Mouse (Mus musculus): ENCODE results near the gene Plppr3. TPM values are rescaled to one million over a fixed set of nuclear protein-coding genes. Genes with fewer than 3 reads are reported as not detected.

Plppr3 gene
- total and polyA plus RNA-seq, 3 experiments = 0.85 to 6.2 TPM; not detected in 1

GRCm38 (mm10) chr10:79811736-79812637 is 62.4 kb downstream of the Plppr3 start:
- Histone ChIP-seq H3K4me3 (ENCODE audit: control insufficient read depth in 1 of 2, insufficient read depth in 1 of 2, low read depth in 2 of 2, low read length in 2 of 2) (no peak overlapping the region), H3K36me3 (ENCODE audit: control insufficient read depth in 1 of 2, insufficient read depth in 2 of 2, low read length in 2 of 2) (no peaks in the 10 kb centered on the region), H3K79me2 (ENCODE audit: control insufficient read depth, insufficient read depth, low read length, poor library complexity) (no peaks in the 10 kb centered on the region), H3K4me1 (ENCODE audit: control insufficient read depth in 1 of 2, insufficient read depth in 2 of 2, low read length in 2 of 2) (no peaks in the 10 kb centered on the region), H3K9me3 (replicated peaks; ENCODE audit: insufficient read depth, low read length) (no peaks in the 10 kb centered on the region), H3K9ac (ENCODE audit: control insufficient read depth, low read depth, low read length, poor library complexity, severe bottlenecking) (no peak overlapping the region), H3K27ac (ENCODE audit: control insufficient read depth, low read depth, low read length) (no peak overlapping the region), H3K27me3 (ENCODE audit: control insufficient read depth in 1 of 2, insufficient read depth in 2 of 2, low read length in 2 of 2) (no peaks in the 10 kb centered on the region)
- DNase-seq (ENCODE audit: low read depth, low spot score) = peak; percentile 79
- TF ChIP-seq MYC (IDR thresholded peaks at IDR 0.05; ENCODE audit: low read depth, low read length) (0 out of 2 replicates have a peak, but pooled peaks have one; percentile 51), ZC3H11A (IDR thresholded peaks at IDR 0.05; ENCODE audit: low read depth, low read length) (peak; percentile 93), BHLHE40 (IDR thresholded peaks at IDR 0.05; ENCODE audit: borderline replicate concordance, low read depth, low read length) (0 out of 2 replicates have a peak, but pooled peaks have one; percentile 23), SIN3A (IDR thresholded peaks at IDR 0.05; ENCODE audit: low read length) (peak; percentile 65), CTCF (IDR thresholded peaks at IDR 0.05 in 2 of 3, conservative IDR thresholded peaks at IDR 0.05 in 1 of 3; ENCODE audit: control insufficient read depth in 1 of 3, insufficient read depth in 1 of 3, low read depth in 2 of 3, low read length in 3 of 3, poor library complexity in 1 of 3, severe bottlenecking in 1 of 3) (peak; percentile 96 to 98 (median 97); a peak in 5 of 6 replicates), GATA1 (IDR thresholded peaks at IDR 0.05; ENCODE audit: low read depth, low read length) (no peak), JUND (IDR thresholded peaks at IDR 0.05; ENCODE audit: low read depth, low read length) (no peak), MAZ (IDR thresholded peaks at IDR 0.05; ENCODE audit: low read depth, low read length) (peak; percentile 44; the same call in 1 of the 2 replicates), RAD21 (IDR thresholded peaks at IDR 0.05; ENCODE audit: low read depth, low read length) (peak; percentile 97), SMC3 (IDR thresholded peaks at IDR 0.05; ENCODE audit: low read depth, low read length) (peak; percentile 96), ELF1 (IDR thresholded peaks at IDR 0.05; ENCODE audit: low read depth, low read length) (0 out of 2 replicates have a peak, but pooled peaks have one; percentile 21), MXI1 (IDR thresholded peaks at IDR 0.05; ENCODE audit: low read depth, low read length) (no peak)

Other genes with a start within 250 kb of the Plppr3 start
Only the 30 nearest of the 34 such genes appear.
- not detected in 2 replicates for gene Madcam1, start 210.1 kb downstream of the Plppr3 start, total RNA-seq (2012; rRNA removed)
- gene Madcam1, start 210.1 kb downstream of the Plppr3 start, polyA plus RNA-seq (2012; ENCODE audit: insufficient read depth in 1 of 2, insufficient read length in 2 of 2, low read depth in 1 of 2, low replicate concordance in 2 of 2, missing spikeins in 1 of 2) = not detected
- 17.7 and 23.5 TPM in 2 replicates for gene Tpgs1, start 205.3 kb downstream of the Plppr3 start, total RNA-seq (2012; rRNA removed)
- 10 to 100 TPM in 1 of 2 experiments, not detected in 1; 48.0 TPM for gene Tpgs1, start 205.3 kb downstream of the Plppr3 start, polyA plus RNA-seq (2012; ENCODE audit: insufficient read depth in 1 of 2, insufficient read length in 2 of 2, low read depth in 1 of 2, low replicate concordance in 2 of 2, missing spikeins in 1 of 2)
- gene Cdc34, start 192.4 kb downstream of the Plppr3 start, total RNA-seq (2012; rRNA removed) = 288 and 318 TPM in 2 replicates
- gene Cdc34, start 192.4 kb downstream of the Plppr3 start, polyA plus RNA-seq (2012; ENCODE audit: insufficient read depth in 1 of 2, insufficient read length in 2 of 2, low read depth in 1 of 2, low replicate concordance in 2 of 2, missing spikeins in 1 of 2) = 100 to 1,000 TPM; 417 to 422 TPM
- gene Gzmm, start 185.6 kb downstream of the Plppr3 start, total RNA-seq (2012; rRNA removed) = 1.5 and 2.5 TPM in 2 replicates
- 1 to 10 TPM in 1 of 2 experiments, not detected in 1; 2.3 TPM for gene Gzmm, start 185.6 kb downstream of the Plppr3 start, polyA plus RNA-seq (2012; ENCODE audit: insufficient read depth in 1 of 2, insufficient read length in 2 of 2, low read depth in 1 of 2, low replicate concordance in 2 of 2, missing spikeins in 1 of 2)
- gene Bsg, start 170.1 kb downstream of the Plppr3 start, total RNA-seq (2012; rRNA removed) = 346 and 406 TPM in 2 replicates
- 100 to 1,000 TPM; 318 to 700 TPM for gene Bsg, start 170.1 kb downstream of the Plppr3 start, polyA plus RNA-seq (2012; ENCODE audit: insufficient read depth in 1 of 2, insufficient read length in 2 of 2, low read depth in 1 of 2, low replicate concordance in 2 of 2, missing spikeins in 1 of 2)
- 0.42 and 0.59 TPM in 2 replicates for gene Hcn2, start 158.0 kb downstream of the Plppr3 start, total RNA-seq (2012; rRNA removed)
- gene Hcn2, start 158.0 kb downstream of the Plppr3 start, polyA plus RNA-seq (2012; ENCODE audit: insufficient read depth in 1 of 2, insufficient read length in 2 of 2, low read depth in 1 of 2, low replicate concordance in 2 of 2, missing spikeins in 1 of 2) = 1 to 10 TPM in 1 of 2 experiments, not detected in 1; 1.6 TPM
- gene Polrmt, start 128.1 kb downstream of the Plppr3 start, total RNA-seq (2012; rRNA removed) = 35.7 and 36.7 TPM in 2 replicates
- gene Polrmt, start 128.1 kb downstream of the Plppr3 start, polyA plus RNA-seq (2012; ENCODE audit: insufficient read depth in 1 of 2, insufficient read length in 2 of 2, low read depth in 1 of 2, low replicate concordance in 2 of 2, missing spikeins in 1 of 2) = 10 to 100 TPM in 1 of 2 experiments, not detected in 1; 66.9 TPM
- 0.15 and 0.33 TPM in 2 replicates for gene Fgf22, start 119.6 kb downstream of the Plppr3 start, total RNA-seq (2012; rRNA removed)
- under 1 TPM in 1 of 2 experiments, not detected in 1; 0.33 TPM for gene Fgf22, start 119.6 kb downstream of the Plppr3 start, polyA plus RNA-seq (2012; ENCODE audit: insufficient read depth in 1 of 2, insufficient read length in 2 of 2, low read depth in 1 of 2, low replicate concordance in 2 of 2, missing spikeins in 1 of 2)
- 78.8 and 84.8 TPM in 2 replicates for gene Rnf126, start 107.7 kb downstream of the Plppr3 start, total RNA-seq (2012; rRNA removed)
- gene Rnf126, start 107.7 kb downstream of the Plppr3 start, polyA plus RNA-seq (2012; ENCODE audit: insufficient read depth in 1 of 2, insufficient read length in 2 of 2, low read depth in 1 of 2, low replicate concordance in 2 of 2, missing spikeins in 1 of 2) = 100 to 1,000 TPM; 174 to 184 TPM
- gene Fstl3, start 97.4 kb downstream of the Plppr3 start, total RNA-seq (2012; rRNA removed) = 2.2 and 4.3 TPM in 2 replicates
- gene Fstl3, start 97.4 kb downstream of the Plppr3 start, polyA plus RNA-seq (2012; ENCODE audit: insufficient read depth in 1 of 2, insufficient read length in 2 of 2, low read depth in 1 of 2, low replicate concordance in 2 of 2, missing spikeins in 1 of 2) = 1 to 10 TPM in 1 of 2 experiments, not detected in 1; 7.1 TPM
- gene Prss57, start 83.7 kb downstream of the Plppr3 start, total RNA-seq (2012; rRNA removed) = 0.39 and 0.50 TPM in 2 replicates
- under 1 TPM in 1 of 2 experiments, not detected in 1; 0.70 TPM for gene Prss57, start 83.7 kb downstream of the Plppr3 start, polyA plus RNA-seq (2012; ENCODE audit: insufficient read depth in 1 of 2, insufficient read length in 2 of 2, low read depth in 1 of 2, low replicate concordance in 2 of 2, missing spikeins in 1 of 2)
- 4.8 TPM in 2 replicates for gene Palm, start 81.1 kb downstream of the Plppr3 start, total RNA-seq (2012; rRNA removed)
- gene Palm, start 81.1 kb downstream of the Plppr3 start, polyA plus RNA-seq (2012; ENCODE audit: insufficient read depth in 1 of 2, insufficient read length in 2 of 2, low read depth in 1 of 2, low replicate concordance in 2 of 2, missing spikeins in 1 of 2) = 10 to 100 TPM in 1 of 2 experiments, not detected in 1; 15.5 TPM
- gene Misp, start 53.6 kb downstream of the Plppr3 start, total RNA-seq (2012; rRNA removed) = not detected in 2 replicates
- not detected for gene Misp, start 53.6 kb downstream of the Plppr3 start, polyA plus RNA-seq (2012; ENCODE audit: insufficient read depth in 1 of 2, insufficient read length in 2 of 2, low read depth in 1 of 2, low replicate concordance in 2 of 2, missing spikeins in 1 of 2)
- 301 and 316 TPM in 2 replicates for gene Ptbp1, start 20.2 kb downstream of the Plppr3 start, total RNA-seq (2012; rRNA removed)
- 100 to 1,000 TPM; 329 to 837 TPM for gene Ptbp1, start 20.2 kb downstream of the Plppr3 start, polyA plus RNA-seq (2012; ENCODE audit: insufficient read depth in 1 of 2, insufficient read length in 2 of 2, low read depth in 1 of 2, low replicate concordance in 2 of 2, missing spikeins in 1 of 2)
- 9.1 and 11.2 TPM in 2 replicates for gene Prtn3, start 158 bp downstream of the Plppr3 start, total RNA-seq (2012; rRNA removed)
- gene Prtn3, start 158 bp downstream of the Plppr3 start, polyA plus RNA-seq (2012; ENCODE audit: insufficient read depth in 1 of 2, insufficient read length in 2 of 2, low read depth in 1 of 2, low replicate concordance in 2 of 2, missing spikeins in 1 of 2) = 10 to 100 TPM in 1 of 2 experiments, not detected in 1; 31.5 TPM
- gene Elane, start 11.6 kb upstream of the Plppr3 start, total RNA-seq (2012; rRNA removed) = not detected in 2 replicates
- under 1 TPM in 1 of 2 experiments, not detected in 1; 0.07 TPM for gene Elane, start 11.6 kb upstream of the Plppr3 start, polyA plus RNA-seq (2012; ENCODE audit: insufficient read depth in 1 of 2, insufficient read length in 2 of 2, low read depth in 1 of 2, low replicate concordance in 2 of 2, missing spikeins in 1 of 2)
- not detected in 2 replicates for gene Cfd, start 16.2 kb upstream of the Plppr3 start, total RNA-seq (2012; rRNA removed)
- gene Cfd, start 16.2 kb upstream of the Plppr3 start, polyA plus RNA-seq (2012; ENCODE audit: insufficient read depth in 1 of 2, insufficient read length in 2 of 2, low read depth in 1 of 2, low replicate concordance in 2 of 2, missing spikeins in 1 of 2) = under 1 TPM in 1 of 2 experiments, not detected in 1; 0.21 TPM
- 16.6 and 17.3 TPM in 2 replicates for gene Med16, start 34.3 kb upstream of the Plppr3 start, total RNA-seq (2012; rRNA removed)
- gene Med16, start 34.3 kb upstream of the Plppr3 start, polyA plus RNA-seq (2012; ENCODE audit: insufficient read depth in 1 of 2, insufficient read length in 2 of 2, low read depth in 1 of 2, low replicate concordance in 2 of 2, missing spikeins in 1 of 2) = 10 to 100 TPM in 1 of 2 experiments, not detected in 1; 41.2 TPM
- gene Gm26602, start 36.2 kb upstream of the Plppr3 start, total RNA-seq (2012; rRNA removed) = 5.2 and 10.2 TPM in 2 replicates
- 1 to 10 TPM in 1 of 2 experiments, not detected in 1; 4.5 TPM for gene Gm26602, start 36.2 kb upstream of the Plppr3 start, polyA plus RNA-seq (2012; ENCODE audit: insufficient read depth in 1 of 2, insufficient read length in 2 of 2, low read depth in 1 of 2, low replicate concordance in 2 of 2, missing spikeins in 1 of 2)
- gene Kiss1r, start 42.3 kb upstream of the Plppr3 start, total RNA-seq (2012; rRNA removed) = 9.1 and 10.8 TPM in 2 replicates
- 10 to 100 TPM in 1 of 2 experiments, not detected in 1; 23.5 TPM for gene Kiss1r, start 42.3 kb upstream of the Plppr3 start, polyA plus RNA-seq (2012; ENCODE audit: insufficient read depth in 1 of 2, insufficient read length in 2 of 2, low read depth in 1 of 2, low replicate concordance in 2 of 2, missing spikeins in 1 of 2)
- gene R3hdm4, start 46.6 kb upstream of the Plppr3 start, total RNA-seq (2012; rRNA removed) = 22.7 and 29.1 TPM in 2 replicates
- 100 to 1,000 TPM in 1 of 2 experiments, not detected in 1; 105 TPM for gene R3hdm4, start 46.6 kb upstream of the Plppr3 start, polyA plus RNA-seq (2012; ENCODE audit: insufficient read depth in 1 of 2, insufficient read length in 2 of 2, low read depth in 1 of 2, low replicate concordance in 2 of 2, missing spikeins in 1 of 2)
- 11.8 and 12.5 TPM in 2 replicates for gene Arid3a, start 52.4 kb upstream of the Plppr3 start, total RNA-seq (2012; rRNA removed)
- 10 to 100 TPM in 1 of 2 experiments, not detected in 1; 17.2 TPM for gene Arid3a, start 52.4 kb upstream of the Plppr3 start, polyA plus RNA-seq (2012; ENCODE audit: insufficient read depth in 1 of 2, insufficient read length in 2 of 2, low read depth in 1 of 2, low replicate concordance in 2 of 2, missing spikeins in 1 of 2)
- 94.5 and 107 TPM in 2 replicates for gene Wdr18, start 85.5 kb upstream of the Plppr3 start, total RNA-seq (2012; rRNA removed)
- 10 to 100 TPM in 1 of 2 experiments, not detected in 1; 89.5 TPM for gene Wdr18, start 85.5 kb upstream of the Plppr3 start, polyA plus RNA-seq (2012; ENCODE audit: insufficient read depth in 1 of 2, insufficient read length in 2 of 2, low read depth in 1 of 2, low replicate concordance in 2 of 2, missing spikeins in 1 of 2)
- 0.16 and 0.42 TPM in 2 replicates for gene Grin3b, start 96.1 kb upstream of the Plppr3 start, total RNA-seq (2012; rRNA removed)
- gene Grin3b, start 96.1 kb upstream of the Plppr3 start, polyA plus RNA-seq (2012; ENCODE audit: insufficient read depth in 1 of 2, insufficient read length in 2 of 2, low read depth in 1 of 2, low replicate concordance in 2 of 2, missing spikeins in 1 of 2) = 1 to 10 TPM in 1 of 2 experiments, not detected in 1; 1.1 TPM
- gene Tmem259, start 109.7 kb upstream of the Plppr3 start, total RNA-seq (2012; rRNA removed) = 58.2 and 62.0 TPM in 2 replicates
- 100 to 1,000 TPM in 1 of 2 experiments, not detected in 1; 150 TPM for gene Tmem259, start 109.7 kb upstream of the Plppr3 start, polyA plus RNA-seq (2012; ENCODE audit: insufficient read depth in 1 of 2, insufficient read length in 2 of 2, low read depth in 1 of 2, low replicate concordance in 2 of 2, missing spikeins in 1 of 2)
- 8.7 and 9.1 TPM in 2 replicates for gene Cnn2, start 114.0 kb upstream of the Plppr3 start, total RNA-seq (2012; rRNA removed)
- 10 to 100 TPM in 1 of 2 experiments, not detected in 1; 25.3 TPM for gene Cnn2, start 114.0 kb upstream of the Plppr3 start, polyA plus RNA-seq (2012; ENCODE audit: insufficient read depth in 1 of 2, insufficient read length in 2 of 2, low read depth in 1 of 2, low replicate concordance in 2 of 2, missing spikeins in 1 of 2)
- 7.4 and 7.7 TPM in 2 replicates for gene Abca7, start 121.9 kb upstream of the Plppr3 start, total RNA-seq (2012; rRNA removed)
- 10 to 100 TPM in 1 of 2 experiments, not detected in 1; 16.8 TPM for gene Abca7, start 121.9 kb upstream of the Plppr3 start, polyA plus RNA-seq (2012; ENCODE audit: insufficient read depth in 1 of 2, insufficient read length in 2 of 2, low read depth in 1 of 2, low replicate concordance in 2 of 2, missing spikeins in 1 of 2)
- gene Arhgap45, start 142.0 kb upstream of the Plppr3 start, total RNA-seq (2012; rRNA removed) = 25.2 and 26.2 TPM in 2 replicates
- gene Arhgap45, start 142.0 kb upstream of the Plppr3 start, polyA plus RNA-seq (2012; ENCODE audit: insufficient read depth in 1 of 2, insufficient read length in 2 of 2, low read depth in 1 of 2, low replicate concordance in 2 of 2, missing spikeins in 1 of 2) = 10 to 100 TPM in 1 of 2 experiments, not detected in 1; 53.6 TPM
- gene Polr2e, start 165.2 kb upstream of the Plppr3 start, total RNA-seq (2012; rRNA removed) = 156 and 169 TPM in 2 replicates
- gene Polr2e, start 165.2 kb upstream of the Plppr3 start, polyA plus RNA-seq (2012; ENCODE audit: insufficient read depth in 1 of 2, insufficient read length in 2 of 2, low read depth in 1 of 2, low replicate concordance in 2 of 2, missing spikeins in 1 of 2) = 100 to 1,000 TPM; 258 to 279 TPM
- 422 and 508 TPM in 2 replicates for gene Gpx4, start 172.5 kb upstream of the Plppr3 start, total RNA-seq (2012; rRNA removed)
- gene Gpx4, start 172.5 kb upstream of the Plppr3 start, polyA plus RNA-seq (2012; ENCODE audit: insufficient read depth in 1 of 2, insufficient read length in 2 of 2, low read depth in 1 of 2, low replicate concordance in 2 of 2, missing spikeins in 1 of 2) = 100 to 1,000 TPM in 1 of 2 experiments, not detected in 1; 536 TPM

Measured in MEL (cell line).